Mouse (Mus musculus): ENCODE measurements around the gene Tlr2. TPM values are rescaled to one million over a fixed set of nuclear protein-coding genes. Genes with fewer than 3 reads are reported as not detected.

The Tlr2 gene
- total RNA-seq, 2 experiments from 2014 or later = 0.27 to 0.55 TPM

DNA sequence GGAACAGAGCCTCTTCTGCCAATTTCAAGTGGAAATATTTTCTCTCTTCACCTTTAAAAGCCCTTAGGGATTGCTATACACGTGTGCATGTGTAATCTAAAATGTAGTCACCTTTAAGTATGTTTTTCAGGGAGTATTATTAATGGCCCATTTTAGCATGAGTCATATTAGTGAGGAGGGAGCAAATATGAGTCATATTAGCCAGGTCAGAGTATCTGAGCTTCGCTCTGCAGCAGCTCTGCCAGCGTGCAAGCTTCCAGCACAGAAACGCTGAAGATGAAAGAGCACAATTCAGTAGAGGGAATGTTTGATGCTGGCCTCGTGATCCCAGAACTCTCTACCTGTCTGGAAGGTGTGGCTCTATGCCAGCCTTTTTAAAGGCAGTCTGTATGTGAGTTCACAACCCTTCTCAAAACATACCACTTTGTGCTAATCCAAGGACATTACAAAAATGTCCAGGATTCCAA, 13.4 kb downstream of the Tlr2 start:
- DNase-seq (ENCODE audit: low spot score) = no peak

DNA sequence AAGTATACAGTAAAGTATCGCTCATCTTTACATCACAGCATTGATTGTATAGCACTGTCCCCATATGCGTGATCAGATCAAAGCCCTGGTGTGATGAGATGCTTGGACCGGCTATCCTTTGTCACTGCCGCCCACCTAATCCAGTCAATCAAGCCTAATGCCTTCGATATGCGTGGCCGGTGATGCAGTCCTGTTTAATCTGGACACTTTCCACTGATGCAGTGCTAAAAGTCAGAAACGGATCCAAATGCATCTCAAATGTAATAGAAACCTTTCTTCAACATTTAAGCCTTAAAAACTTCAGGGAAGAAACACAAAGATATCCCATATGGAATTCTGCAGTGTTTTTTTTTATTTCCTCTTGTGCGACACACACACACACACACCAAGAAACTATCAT, 13.9 kb downstream of the Tlr2 start:
- no peak for DNase-seq (ENCODE audit: low spot score)

DNA sequence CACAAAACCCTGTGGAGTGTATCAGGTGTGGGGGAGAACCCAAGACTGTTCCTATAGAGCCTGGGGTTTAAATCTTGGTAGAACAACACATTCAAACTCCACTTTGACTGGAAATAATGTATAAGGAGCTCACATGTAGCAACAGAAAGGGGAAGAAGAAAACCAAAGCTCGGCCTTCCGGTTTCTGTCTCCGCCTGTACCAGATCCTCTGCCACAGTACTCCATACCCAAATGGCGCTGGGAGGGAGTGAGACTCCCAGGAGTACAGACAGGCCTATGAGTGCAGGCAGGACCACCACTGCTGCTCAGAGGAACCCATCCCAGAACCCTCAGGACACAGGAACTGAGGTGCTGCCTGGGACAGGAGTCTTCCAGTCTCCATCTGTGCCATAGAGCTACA, 17.8 kb downstream of the Tlr2 start:
- DNase-seq (ENCODE audit: low spot score) = no peak

DNA sequence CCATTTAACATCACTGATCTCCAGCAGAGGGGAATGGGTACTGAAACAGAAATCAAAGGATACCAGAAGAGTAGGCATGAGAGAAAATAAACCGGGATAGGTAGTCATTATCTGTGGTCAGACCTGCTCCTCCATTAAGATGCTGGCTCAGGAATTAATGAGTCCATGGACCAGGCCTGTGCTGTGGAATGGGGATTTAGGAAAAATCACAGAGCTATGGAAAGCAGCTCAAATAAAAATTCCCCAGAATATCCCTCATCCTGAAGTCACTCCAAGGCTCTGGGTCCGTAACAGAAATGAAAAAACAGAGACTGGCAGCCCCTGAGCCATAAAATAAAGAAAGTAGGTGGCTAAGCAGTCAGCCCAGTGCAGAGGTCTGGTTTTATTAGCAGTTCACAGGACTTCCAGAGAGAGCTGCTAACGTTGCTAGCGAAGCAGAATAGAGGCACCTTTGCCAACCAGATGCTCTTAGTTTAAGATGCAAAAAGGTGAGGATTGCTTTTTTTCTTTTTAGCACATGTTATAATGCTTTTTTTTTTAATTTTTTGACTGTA, 25.1 kb downstream of the Tlr2 start:
- DNase-seq (ENCODE audit: low spot score) = no peak

DNA sequence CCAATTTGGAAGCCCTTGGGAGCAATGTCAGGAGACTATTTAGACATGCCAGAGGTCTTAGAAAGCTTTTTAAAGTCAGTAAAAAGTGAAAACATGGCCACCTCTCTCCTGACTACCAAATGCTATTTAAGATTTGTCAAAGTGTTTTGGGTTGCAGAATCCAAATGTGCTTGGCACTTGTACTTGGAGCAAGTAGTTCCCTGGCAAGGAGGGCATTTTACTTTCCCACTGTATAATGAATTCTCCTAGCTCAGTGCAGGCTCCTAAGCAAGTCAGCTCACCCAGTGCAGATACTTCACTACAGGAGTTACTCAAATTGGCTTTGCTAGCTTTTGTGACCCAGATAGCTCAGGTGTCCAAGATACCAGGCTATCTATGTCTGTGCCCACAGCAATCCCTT, 28.7 kb downstream of the Tlr2 start:
- DNase-seq (ENCODE audit: low spot score) = no peak

DNA sequence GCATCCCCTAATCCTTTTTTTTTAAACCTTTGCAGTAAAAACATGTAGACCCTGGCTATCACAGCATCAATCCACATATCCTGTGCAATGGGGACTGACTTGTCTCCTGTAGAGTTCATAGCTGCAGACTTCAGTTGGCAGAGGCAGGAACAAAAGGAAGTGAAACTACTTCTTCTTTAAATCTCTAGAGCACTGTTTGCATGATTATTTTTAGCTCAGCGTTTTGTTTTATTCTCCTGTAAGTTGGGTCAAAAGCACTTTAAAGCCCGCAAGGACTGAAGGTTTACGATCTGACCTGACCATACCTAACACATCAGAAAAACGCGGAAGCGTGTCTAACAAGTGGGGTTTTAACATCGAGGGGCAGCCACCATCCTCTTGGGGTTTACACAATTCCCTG, 29.6 kb downstream of the Tlr2 start:
- DNase-seq (ENCODE audit: low spot score) = no peak

DNA sequence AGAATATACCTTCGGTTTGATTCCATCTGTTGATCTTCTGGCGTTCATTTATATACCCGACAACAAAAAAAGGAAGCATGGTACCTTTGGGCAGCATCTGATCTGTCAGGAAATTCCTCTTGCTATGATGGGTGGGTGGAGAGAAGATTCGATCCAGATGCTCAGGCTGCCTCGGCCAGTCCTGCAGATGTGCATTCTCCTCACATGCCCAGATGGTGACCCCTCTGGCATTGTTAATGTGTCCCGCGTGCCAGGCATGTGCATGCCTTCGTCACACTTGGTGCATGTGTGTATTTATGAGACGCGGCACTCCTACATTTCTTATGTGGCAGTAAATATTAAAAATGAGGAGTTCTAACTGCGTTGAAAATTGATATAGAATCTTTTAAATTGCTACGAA, 33.1 kb downstream of the Tlr2 start:
- no peak for DNase-seq (ENCODE audit: low spot score)

DNA sequence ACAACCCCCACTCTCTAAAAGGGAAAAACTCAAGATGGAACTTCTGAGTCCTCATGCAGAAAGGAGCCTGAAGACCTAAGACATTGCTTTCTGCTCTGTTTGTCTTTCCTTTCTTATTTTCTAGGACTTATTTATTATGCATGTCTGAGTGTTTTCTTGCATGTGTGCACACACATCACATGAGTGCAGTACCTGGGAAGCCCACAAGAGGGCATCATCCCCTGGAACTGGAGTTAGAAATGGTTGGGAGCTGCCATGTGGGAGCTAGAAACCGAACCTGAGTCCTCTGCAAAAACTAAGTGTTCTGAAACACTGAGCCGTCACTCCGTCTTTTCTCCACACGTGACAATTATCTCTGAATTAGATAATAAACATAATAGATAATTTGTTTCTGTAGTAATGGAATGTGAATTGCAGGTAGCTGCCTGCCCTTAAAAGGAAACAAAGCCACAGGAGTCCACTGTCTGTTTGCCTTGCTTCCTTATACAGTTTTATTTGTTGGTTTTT, 39.9 kb downstream of the Tlr2 start:
- DNase-seq (ENCODE audit: low spot score) = no peak

DNA sequence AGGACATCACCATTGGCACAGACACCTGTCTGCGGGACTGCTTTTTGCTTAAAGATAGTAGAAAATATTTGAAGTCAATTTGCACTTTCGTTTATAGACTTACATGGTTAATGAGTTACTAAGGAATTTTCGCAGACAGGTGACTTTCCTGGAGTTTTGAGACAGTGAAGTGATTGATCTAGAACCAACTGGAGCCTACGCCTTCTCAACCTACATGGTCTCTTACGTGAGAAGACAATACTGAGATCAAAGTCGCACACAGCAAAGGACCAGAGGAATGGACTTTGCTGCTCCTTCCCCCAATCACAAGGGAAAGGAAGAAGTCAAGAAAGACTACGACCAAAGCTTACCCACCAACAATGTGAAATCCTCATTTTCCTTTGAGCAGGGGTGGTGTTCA, 42.1 kb downstream of the Tlr2 start:
- DNase-seq (ENCODE audit: low spot score) = no peak

DNA sequence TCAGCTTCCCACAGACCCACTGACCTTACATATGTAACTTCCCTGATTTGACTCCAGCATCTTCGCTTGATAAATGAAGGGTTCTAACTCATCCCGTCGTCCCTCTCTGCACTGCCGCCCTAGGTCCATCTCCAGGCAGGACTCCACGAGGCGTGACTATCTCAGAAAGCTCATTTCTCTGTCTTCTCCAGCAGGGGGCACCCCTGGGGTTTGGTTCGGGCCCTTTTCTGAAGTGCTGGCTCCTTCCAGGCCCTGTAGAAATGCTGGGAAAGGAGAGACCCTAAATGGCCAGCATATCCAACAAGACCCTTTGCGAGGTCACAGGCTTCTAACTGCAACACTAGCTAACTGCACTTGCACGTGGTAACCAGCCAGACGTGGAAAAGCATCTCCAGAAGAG, 43.7 kb downstream of the Tlr2 start:
- peak; percentile 54 for DNase-seq (ENCODE audit: low spot score)

DNA sequence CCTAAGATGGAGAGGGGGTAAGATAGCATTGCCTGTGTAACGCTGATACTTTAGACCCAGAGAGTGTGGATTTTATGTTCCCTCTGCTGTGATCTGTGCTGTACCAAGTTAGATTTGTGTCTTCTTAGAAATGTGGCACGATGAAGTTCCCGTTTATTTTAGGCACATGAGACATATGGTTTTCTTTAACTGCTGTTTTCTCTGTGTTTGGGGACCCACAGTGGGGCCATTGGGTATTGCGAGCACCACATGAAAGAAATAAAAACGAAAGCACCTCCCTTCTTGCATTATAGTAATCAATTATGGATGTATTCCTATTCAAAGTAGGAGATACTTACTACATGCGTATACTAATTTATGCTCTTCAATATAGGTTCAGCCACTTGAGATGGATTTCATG, 44.5 kb downstream of the Tlr2 start:
- no peak for DNase-seq (ENCODE audit: low spot score)

DNA sequence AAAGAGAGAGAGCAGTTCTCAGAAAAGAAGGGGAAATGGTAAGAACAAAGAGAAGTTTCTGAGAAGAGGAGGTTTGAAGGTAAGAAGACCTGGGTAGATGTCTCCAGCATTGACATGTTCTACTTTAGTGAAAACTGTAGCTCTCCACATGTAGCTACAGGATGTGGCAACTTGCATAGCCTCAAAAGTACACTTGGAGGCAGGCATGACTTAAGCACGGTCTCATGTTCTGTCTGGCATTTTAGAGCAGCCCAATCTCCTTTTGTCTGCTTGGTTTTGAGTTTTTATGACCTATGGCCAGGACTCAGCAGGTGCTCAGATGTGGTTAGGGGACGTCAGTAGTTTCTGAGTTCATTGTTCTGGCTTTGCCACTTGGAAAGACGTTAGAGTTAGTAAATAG, 50.1 kb downstream of the Tlr2 start:
- DNase-seq (ENCODE audit: low spot score) = no peak

DNA sequence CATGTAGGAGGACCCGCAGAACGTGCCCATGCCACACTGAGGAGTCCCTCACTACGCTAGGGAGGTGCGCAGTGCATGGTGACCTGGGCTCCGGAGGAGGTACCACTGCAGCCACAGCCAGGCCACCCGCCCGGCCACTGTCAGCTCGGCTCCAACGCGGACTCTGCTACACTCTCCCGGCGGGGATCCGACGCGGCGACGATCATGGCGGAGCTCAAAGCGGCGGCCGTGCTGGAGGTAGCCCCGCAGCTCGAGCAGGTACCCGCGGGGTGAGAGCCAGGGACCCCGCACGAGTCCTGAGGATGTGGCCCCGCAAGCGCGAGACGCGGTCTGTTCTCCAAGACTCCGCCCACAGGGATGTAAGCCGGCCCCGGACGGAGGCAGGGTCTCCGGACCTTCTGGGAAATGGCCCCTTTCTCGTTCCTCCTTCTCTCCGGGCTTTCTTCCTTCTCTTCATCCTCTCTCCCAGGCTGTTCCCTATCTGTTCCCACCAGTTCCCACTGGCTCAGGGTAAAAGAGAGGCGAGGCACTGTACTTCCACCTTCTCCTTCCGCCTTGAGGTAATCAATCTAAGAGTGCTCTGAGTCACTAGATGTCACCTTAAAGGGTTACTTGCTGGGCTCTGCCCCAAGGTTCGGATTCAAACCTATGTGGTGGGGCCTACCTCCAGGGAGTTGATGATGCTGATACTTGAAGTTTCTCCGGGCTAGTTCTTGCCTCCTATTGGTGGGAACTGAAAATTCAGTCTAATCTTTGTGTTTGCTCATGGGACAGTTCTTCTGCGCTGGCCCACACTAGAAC, 51.7 kb downstream of the Tlr2 start:
- no peak for DNase-seq (ENCODE audit: low spot score)

DNA sequence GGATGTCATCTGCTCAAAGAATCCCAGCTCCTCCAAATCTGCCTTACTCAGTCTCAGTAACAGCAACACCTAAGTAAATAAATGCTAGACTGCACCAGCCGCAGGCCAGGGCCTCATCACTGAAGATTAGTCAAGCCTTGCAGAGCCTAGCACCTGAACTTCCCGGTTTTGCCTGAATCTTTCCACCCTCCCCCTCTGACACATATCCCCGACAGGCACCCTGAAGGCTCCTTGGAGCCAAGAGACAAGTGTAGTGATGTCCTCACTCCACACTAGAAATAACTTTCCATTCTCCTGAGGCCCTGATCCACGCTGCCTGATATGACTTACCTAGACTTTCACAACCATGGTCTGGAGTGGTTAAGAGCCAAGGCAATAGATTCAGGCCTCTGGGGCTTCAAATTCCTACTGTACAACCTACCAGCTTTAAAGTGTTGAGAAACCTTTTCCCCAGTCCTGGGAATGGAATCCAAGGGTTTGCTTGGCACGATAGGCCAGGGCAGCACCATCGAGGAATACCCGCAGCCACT, 53.7 kb downstream of the Tlr2 start:
- DNase-seq (ENCODE audit: low spot score) = no peak

DNA sequence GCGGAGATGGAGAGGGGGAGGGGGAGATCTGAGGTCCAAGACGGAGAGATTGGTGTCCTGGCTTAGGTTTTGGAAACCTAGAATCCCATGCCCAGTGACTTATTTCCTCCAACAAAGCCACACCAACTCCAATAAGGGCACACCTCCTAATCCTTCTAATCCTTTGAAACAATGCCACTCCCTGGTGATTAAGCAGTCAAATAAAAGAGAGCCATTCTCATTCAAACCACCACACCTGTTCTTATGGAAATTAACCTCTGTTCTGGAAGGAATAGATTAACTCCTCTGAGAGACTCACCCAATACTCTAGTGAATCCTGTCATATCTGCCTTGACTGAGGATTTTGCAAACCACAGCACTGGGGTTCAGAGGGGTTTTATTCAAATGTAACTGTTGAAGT, 54.5 kb downstream of the Tlr2 start:
- DNase-seq (ENCODE audit: low spot score) = no peak

Other genes starting within 250 kb of the Tlr2 start
- gene Sfrp2, start 75.4 kb downstream of the Tlr2 start, total RNA-seq (2021) = 1 to 10 TPM; 1.4 to 3.0 TPM
- 10 to 100 TPM; 10.6 to 13.5 TPM for gene Tmem131l, start 198.4 kb upstream of the Tlr2 start, total RNA-seq (2021)